ENCODE assay signal across 13 mouse cellular contexts in the genomic region with DNA sequence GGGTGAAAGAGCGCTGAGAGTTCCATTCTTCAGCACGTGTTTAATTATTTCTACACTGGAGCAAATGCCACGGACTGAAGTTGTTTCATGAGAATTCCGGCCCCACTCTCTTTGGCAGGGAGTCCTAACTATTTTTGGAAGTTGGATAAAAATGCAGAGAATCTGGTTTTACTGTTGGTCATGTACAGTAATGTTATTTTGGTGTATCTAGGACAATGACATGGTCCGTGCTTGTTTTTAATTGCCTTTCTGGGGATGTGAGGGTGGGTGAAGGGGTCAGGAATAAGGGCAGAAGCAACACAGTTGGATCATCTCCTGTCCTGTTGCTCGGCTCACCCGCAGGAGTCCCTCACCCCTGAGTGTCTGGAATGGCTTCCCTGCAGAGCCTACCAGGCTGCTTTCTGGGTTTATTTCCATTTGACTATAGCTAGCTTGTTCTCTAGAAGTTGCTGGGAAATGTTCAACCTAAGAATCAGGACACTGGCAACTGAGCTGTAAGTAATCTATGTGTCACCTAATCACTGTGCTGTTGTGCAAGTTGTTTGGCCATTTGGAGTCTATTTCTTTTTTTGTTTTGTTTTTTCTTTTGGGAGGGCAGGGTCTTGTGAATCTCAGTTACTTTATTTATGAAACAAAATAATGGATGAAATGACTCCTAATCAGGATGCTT. TPM values are rescaled to one million over a fixed set of nuclear protein-coding genes. Genes with fewer than 3 reads are reported as not detected.
A peak's percentile ranks its signal among the peaks of the same experiment; 100 is the strongest.
DNase-seq lines count a peak whose midpoint lies in the region; ATAC-seq and TF ChIP-seq lines count a peak whose summit lies in the region.
"Had no signal": no experiment of that assay in that cellular context is flagged by ENCODE, and none has a peak within 500 bp of the region (broad histone marks: within the 10 kb centered on the region; RNA-seq: fewer than 3 reads in every experiment).

No protein-coding gene starts in this region.

- H3K27me3 ChIP-seq in embryonic facial prominence, embryonic 14.5 days (replicated peaks; ENCODE audit: control insufficient read depth, insufficient read depth, low read length): no peaks in the 10 kb centered on the region
- no peaks in the 10 kb centered on the region for H3K27me3 ChIP-seq in embryonic facial prominence, embryonic 10.5 days (replicated peaks; ENCODE audit: low read depth, poor library complexity, severe bottlenecking)
- H3K27me3 ChIP-seq in kidney, adult 2 months (replicated peaks; ENCODE audit: control insufficient read depth, insufficient read depth, low read length): no peaks in the 10 kb centered on the region; the same call in 1 of the 2 replicates
- H3K27me3 ChIP-seq in lung, postnatal 0 days (replicated peaks; ENCODE audit: insufficient read depth, low read length): no peaks in the 10 kb centered on the region
- no peaks in the 10 kb centered on the region; the same call in 1 of the 2 replicates for H3K27me3 ChIP-seq in forebrain, postnatal 0 days (ENCODE audit: insufficient read depth, low read length)

- 65% methylated on average over 7 of the region's 7 CpGs for WGBS in embryonic facial prominence, embryonic 14.5 days
- 84% methylated on average over 7 of the region's 7 CpGs for WGBS in embryonic facial prominence, embryonic 10.5 days
- 32% methylated on average over 7 of the region's 7 CpGs for WGBS in kidney, adult 2 months
- WGBS in lung, postnatal 0 days: 43% methylated on average over 7 of the region's 7 CpGs
- 60% methylated on average over 7 of the region's 7 CpGs for WGBS in forebrain, postnatal 0 days

- peak; percentile 37 for DNase-seq in embryonic facial prominence, embryonic 14.5 days (ENCODE audit: low spot score)
- DNase-seq in embryonic facial prominence, embryonic 10.5 days (ENCODE audit: low spot score): no peak
- DNase-seq in kidney, adult 2 months: peak; percentile 60
- no peak for DNase-seq in kidney, adult 11 months
- DNase-seq in kidney, adult 9 months: peak; percentile 40
- peak; percentile 86 for DNase-seq in lung, postnatal 0 days (ENCODE audit: low spot score)
- DNase-seq in forebrain, postnatal 0 days: no peak
- DNase-seq in left cerebral cortex, postnatal 10 days (ENCODE audit: extremely low spot score in 1 of 2, low spot score in 2 of 2): no peak
- DNase-seq: adrenal gland, postnatal 25 days; B cell, adult 2 months; retina, postnatal 1 day; thymus, postnatal 14 days had no signal

- TF ChIP-seq EP300 in lung, postnatal 0 days (IDR thresholded peaks at IDR 0.05): peak; percentile 30; the same call in 1 of the 2 replicates

- H3K27ac ChIP-seq in embryonic facial prominence, embryonic 14.5 days (replicated peaks; ENCODE audit: low read depth, low read length): no peak overlapping the region
- no peak overlapping the region for H3K27ac ChIP-seq in embryonic facial prominence, embryonic 10.5 days (replicated peaks)
- 0 out of 2 replicates have a peak overlapping the region, but pooled peaks have one; percentile 16 for H3K27ac ChIP-seq in kidney, adult 2 months (ENCODE audit: insufficient read depth, low read depth, low read length)
- H3K27ac ChIP-seq in lung, postnatal 0 days (ENCODE audit: low read length): peak overlapping the region; percentile 23; the same call in 1 of the 2 replicates
- H3K27ac ChIP-seq in forebrain, postnatal 0 days (ENCODE audit: low read depth, low read length): no peak overlapping the region

- TF ChIP-seq CTCF in kidney, adult 2 months (conservative IDR thresholded peaks at IDR 0.05; ENCODE audit: insufficient read depth, insufficient read length, low read depth, low read length): no peak
- no peak for TF ChIP-seq CTCF in lung, postnatal 0 days (IDR thresholded peaks at IDR 0.05)
- TF ChIP-seq CTCF in forebrain, postnatal 0 days (IDR thresholded peaks at IDR 0.05; ENCODE audit: low read depth): no peak

- no peak for ATAC-seq in embryonic facial prominence, embryonic 14.5 days (ENCODE audit: low read depth)
- ATAC-seq in lung, postnatal 0 days: peak; percentile 83
- no peak for ATAC-seq in forebrain, postnatal 0 days
- ATAC-seq: forebrain, embryonic 14.5 days had no signal

- no peak overlapping the region for H3K9ac ChIP-seq in embryonic facial prominence, embryonic 14.5 days (ENCODE audit: low read depth, low read length)
- H3K9ac ChIP-seq in lung, postnatal 0 days (replicated peaks; ENCODE audit: low read depth): no peak overlapping the region
- no peak overlapping the region for H3K9ac ChIP-seq in forebrain, postnatal 0 days

- H3K9me3 ChIP-seq in embryonic facial prominence, embryonic 14.5 days (ENCODE audit: control insufficient read depth, low read length): no peaks in the 10 kb centered on the region
- H3K9me3 ChIP-seq in embryonic facial prominence, embryonic 10.5 days: no peaks in the 10 kb centered on the region
- H3K9me3 ChIP-seq in lung, postnatal 0 days (ENCODE audit: low read length): no peaks in the 10 kb centered on the region
- no peaks in the 10 kb centered on the region for H3K9me3 ChIP-seq in forebrain, postnatal 0 days (ENCODE audit: low read length)

- no peaks in the 10 kb centered on the region for H3K36me3 ChIP-seq in embryonic facial prominence, embryonic 14.5 days (ENCODE audit: control insufficient read depth, insufficient read depth, low read length)
- H3K36me3 ChIP-seq in embryonic facial prominence, embryonic 10.5 days (replicated peaks): no peaks in the 10 kb centered on the region
- H3K36me3 ChIP-seq in kidney, adult 2 months (ENCODE audit: control insufficient read depth, insufficient read depth, low read length): no peaks in the 10 kb centered on the region
- no peaks in the 10 kb centered on the region for H3K36me3 ChIP-seq in lung, postnatal 0 days (ENCODE audit: insufficient read depth, low read length)
- H3K36me3 ChIP-seq in forebrain, postnatal 0 days (ENCODE audit: insufficient read depth): no peaks in the 10 kb centered on the region

- no peaks in the 10 kb centered on the region for H3K4me1 ChIP-seq in embryonic facial prominence, embryonic 14.5 days (ENCODE audit: control insufficient read depth, insufficient read depth, low read length)
- no peaks in the 10 kb centered on the region for H3K4me1 ChIP-seq in embryonic facial prominence, embryonic 10.5 days
- peaks cover 2% of the 10 kb centered on the region; the same call in 1 of the 2 replicates for H3K4me1 ChIP-seq in kidney, adult 2 months (ENCODE audit: control insufficient read depth, insufficient read depth, low read length)
- no peaks in the 10 kb centered on the region; the same call in 1 of the 2 replicates for H3K4me1 ChIP-seq in lung, postnatal 0 days (ENCODE audit: insufficient read depth, low read depth, low read length)
- no peaks in the 10 kb centered on the region for H3K4me1 ChIP-seq in forebrain, postnatal 0 days (ENCODE audit: insufficient read depth)

- no peak overlapping the region for H3K4me3 ChIP-seq in embryonic facial prominence, embryonic 14.5 days (ENCODE audit: low read depth, low read length)
- H3K4me3 ChIP-seq in embryonic facial prominence, embryonic 10.5 days: no peak overlapping the region
- no peak overlapping the region for H3K4me3 ChIP-seq in kidney, adult 2 months (ENCODE audit: insufficient read depth, low read depth, low read length)
- no peak overlapping the region for H3K4me3 ChIP-seq in lung, postnatal 0 days (ENCODE audit: low read depth, low read length)
- no peak overlapping the region for H3K4me3 ChIP-seq in forebrain, postnatal 0 days (ENCODE audit: low read depth, low read length)

- intact Hi-C loops in left cerebral cortex, postnatal 10 days (cut with DNase I): no loop called here

- no peak for TF ChIP-seq POLR2A in kidney, adult 2 months (IDR thresholded peaks at IDR 0.05; ENCODE audit: low read depth, low read length)

- no peak overlapping the region for H3K4me2 ChIP-seq in embryonic facial prominence, embryonic 14.5 days (ENCODE audit: low read depth, low read length)
- H3K4me2 ChIP-seq in lung, postnatal 0 days (replicated peaks; ENCODE audit: low read depth, low read length): no peak overlapping the region
- no peak overlapping the region for H3K4me2 ChIP-seq in forebrain, postnatal 0 days (ENCODE audit: low read depth)

RNA-seq across cellular contexts. Expression of a gene that starts 48.1 kb away (rescaled TPM):
- 17.7 TPM in 2 replicates for polyA plus RNA-seq in embryonic facial prominence, embryonic 14.5 days (2014; fragmentation: Nextera tagmentation; extraction: Ambion mirVana)
- 15.7 and 16.1 TPM in 2 replicates for polyA plus RNA-seq in embryonic facial prominence, embryonic 10.5 days (2016; fragmentation: Nextera tagmentation; extraction: Ambion mirVana)
- 16.6 and 17.8 TPM in 2 replicates for polyA plus RNA-seq in kidney, adult 2 months (2012; rRNA removed)
- 16.6 and 18.0 TPM in 2 replicates for polyA plus RNA-seq in lung, postnatal 0 days (2015; fragmentation: Nextera tagmentation; extraction: Ambion mirVana)
- 14.3 and 18.9 TPM in 2 replicates for total RNA-seq in forebrain, postnatal 0 days (2014; rRNA removed)
- 4.0 and 7.0 TPM in 2 replicates for polyA plus RNA-seq in forebrain, postnatal 0 days (2015; fragmentation: Nextera tagmentation; extraction: Ambion mirVana)
- total RNA-seq in left cerebral cortex, postnatal 10 days (2021): 10 to 100 TPM; 11.0 to 12.0 TPM

Comparison
In these comparisons a context has a peak if more than half of its experiments do, and no peak if none do; other contexts are left out.
1. DNase-seq: peak in embryonic facial prominence, embryonic 14.5 days (single experiment), kidney, adult 2 months (single experiment), kidney, adult 9 months (single experiment) and lung, postnatal 0 days (single experiment); none in embryonic facial prominence, embryonic 10.5 days (single experiment), kidney, adult 11 months (single experiment), forebrain, postnatal 0 days (single experiment) and left cerebral cortex, postnatal 10 days (0 of 2).
2. H3K27ac ChIP-seq: peak in kidney, adult 2 months (single experiment) and lung, postnatal 0 days (single experiment); none in embryonic facial prominence, embryonic 14.5 days (single experiment), embryonic facial prominence, embryonic 10.5 days (single experiment) and forebrain, postnatal 0 days (single experiment).